Mouse (Mus musculus): ENCODE measurements at regions not wholly inside any gene's neighbourhood (a gene's known extent, or its start where the extent isn't known, plus 50 kb on each side); places are given as distances from the start of the nearest gene placed in this dataset.

DNA sequence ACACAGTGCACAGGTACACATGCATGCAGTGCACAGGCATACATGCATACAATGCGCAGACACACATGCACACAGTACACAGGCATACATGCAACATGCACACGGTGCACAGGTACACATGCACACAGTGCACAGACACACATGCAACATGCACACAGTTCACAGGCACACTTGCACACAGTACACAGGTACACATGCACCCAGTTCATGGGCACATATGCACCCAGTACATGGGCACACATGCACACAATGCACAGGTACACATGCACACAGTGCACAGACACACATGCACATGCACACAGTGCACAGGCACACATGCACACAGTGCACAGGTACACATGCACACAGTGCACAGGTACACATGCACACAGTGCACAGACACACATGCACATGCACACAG, 402.7 kb upstream of the Kcnab2 start:
- TF ChIP-seq CTCF (IDR thresholded peaks at IDR 0.05; ENCODE audit: low read depth) (no peak), EP300 (IDR thresholded peaks at IDR 0.05; ENCODE audit: low read depth) (no peak)

Measured in heart, postnatal 0 days (tissue).